Mouse (Mus musculus) olfactory bulb, adult 2 months (tissue): ENCODE measurements at regions not wholly inside any gene's neighbourhood (a gene's known extent, or its start where the extent isn't known, plus 50 kb on each side); places are given as distances from the start of the nearest gene placed in this dataset.

Source experiments
- CTCF ChIP-seq: fragments of 200-500 bp; IDR thresholded peaks from 2 replicates; pipeline ENCODE4 v1.5.1; 2012; ENCODE audit warnings: low read depth, mild to moderate bottlenecking, low read length, moderate library complexity; ENCODE audit not compliant: insufficient read depth
- POLR2A ChIP-seq: fragments of 200-500 bp; IDR thresholded peaks from 2 replicates; pipeline ENCODE4 v1.6.1; 2012; ENCODE audit warnings: mild to moderate bottlenecking, low read depth, low read length, moderate library complexity; ENCODE audit not compliant: insufficient read depth

GRCm38 (mm10) chr13:37288993-37289392, 56.0 kb upstream of the Ly86 start:
- TF ChIP-seq POLR2A (no peak), CTCF (no peak)
